Mouse (Mus musculus) forebrain, embryonic 16.5 days (tissue): ENCODE results near the gene Cysltr2. TPM values are rescaled to one million over a fixed set of nuclear protein-coding genes. Genes with fewer than 3 reads are reported as not detected.

Source experiments
- ATAC-seq: fragments of 200-750 bp; cut with Nextera tagmentation; 2 replicates; pipeline ENCODE4 v1.8.0; 2017; ENCODE audit warnings: mild to moderate bottlenecking, moderate library complexity
- H3K27ac ChIP-seq: fragments of 300-500 bp; sonication (generic); 2 replicates; pipeline ENCODE4 v1.5.1; 2014; ENCODE audit warnings: low read length, control low read depth
- H3K27me3 ChIP-seq: fragments of 300-500 bp; sonication (generic); replicated peaks from 2 replicates; pipeline ENCODE4 v1.6.1; 2014; ENCODE audit warnings: low read length; ENCODE audit not compliant: control insufficient read depth, insufficient read depth
- H3K36me3 ChIP-seq: fragments of 300-500 bp; sonication (generic); 2 replicates; pipeline ENCODE4 v1.6.1; 2014; ENCODE audit not compliant: control insufficient read depth, insufficient read depth
- H3K4me1 ChIP-seq: fragments of 300-500 bp; sonication (generic); replicated peaks from 2 replicates; pipeline ENCODE4 v1.6.1; 2014; ENCODE audit warnings: low read length; ENCODE audit not compliant: control insufficient read depth, insufficient read depth
- H3K4me2 ChIP-seq: fragments of 300-500 bp; sonication (generic); 2 replicates; pipeline ENCODE4 v1.6.1; 2014; ENCODE audit warnings: mild to moderate bottlenecking, low read length, control low read depth
- H3K4me3 ChIP-seq: fragments of 300-500 bp; sonication (generic); replicated peaks from 2 replicates; pipeline ENCODE4 v1.5.1; 2014; ENCODE audit warnings: mild to moderate bottlenecking, low read length, control low read depth
- H3K9ac ChIP-seq: fragments of 300-500 bp; sonication (generic); replicated peaks from 2 replicates; pipeline ENCODE4 v1.6.1; 2014; ENCODE audit warnings: low read depth, low read length, control low read depth
- H3K9me3 ChIP-seq: fragments of 300-500 bp; sonication (generic); 2 replicates; pipeline ENCODE4 v1.6.1; 2016; ENCODE audit warnings: low read length; ENCODE audit not compliant: control insufficient read depth
- WGBS: fragments of 180-500 bp; shearing (Covaris S2); extraction: QIAGEN DNeasy Blood & Tissue Kit; methylation state at CpG from one replicate; pipeline ENCODE4 v1.1.7; 2014; 5-methylcytosine and 5-hydroxymethylcytosine counted together
- polyA plus RNA-seq: library from polyadenylated mRNA; unstranded; fragments of >200 nt; fragmentation: Nextera tagmentation; extraction: Ambion mirVana; gene quantifications from 2 replicates; pipeline ENCODE4 v1.2.1, GENCODE M21; 2015

Cysltr2 gene
- polyA plus RNA-seq, 1 experiment from 2014 or later, result 0.24 TPM

DNA sequence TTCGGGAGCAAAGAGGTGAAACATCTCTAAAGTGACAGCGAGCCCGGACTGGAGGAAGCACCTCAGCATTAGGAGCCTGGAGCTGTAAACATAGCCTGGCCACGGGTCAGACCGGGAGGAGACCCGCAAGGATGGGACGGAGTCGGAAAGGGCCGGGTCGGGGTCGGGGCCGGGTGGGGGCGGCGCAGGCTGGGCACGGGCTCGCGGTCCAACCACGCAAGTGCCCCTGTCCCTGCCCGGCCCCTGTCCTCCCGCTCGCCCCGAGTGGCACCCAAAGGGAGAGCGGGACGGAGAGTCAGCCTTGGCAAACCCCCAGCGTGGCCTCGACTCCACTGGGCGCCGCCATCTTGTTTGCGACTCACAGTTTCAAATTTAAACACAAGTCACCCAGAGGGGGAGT lies 68.8 kb downstream of the Cysltr2 start:
- no peak for ATAC-seq

DNA sequence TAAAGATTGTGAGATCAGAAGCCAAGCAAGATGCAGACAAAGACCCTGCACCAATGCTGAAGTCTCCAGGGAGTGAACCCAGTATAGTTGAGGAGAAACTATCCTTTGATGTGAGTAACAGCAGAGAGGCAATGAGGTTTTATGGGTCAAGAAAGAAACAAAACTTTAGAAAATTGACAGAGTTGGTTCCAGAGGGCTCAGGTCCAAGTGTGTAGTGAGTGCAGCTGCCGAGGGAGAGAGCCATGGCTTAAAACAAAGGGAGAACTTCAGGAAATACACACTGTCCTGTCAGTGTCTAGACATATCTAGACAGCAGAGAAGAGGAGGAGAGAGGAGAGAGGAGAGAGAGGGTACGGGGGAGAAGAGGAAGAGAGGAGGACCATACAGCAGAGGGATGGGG lies 72.8 kb downstream of the Cysltr2 start:
- H3K27me3 ChIP-seq, result no peaks in the 10 kb centered on the region
- H3K9ac ChIP-seq, result no peak overlapping the region
- H3K4me2 ChIP-seq, result no peak overlapping the region
- H3K9me3 ChIP-seq, result no peaks in the 10 kb centered on the region
- WGBS, result 70% methylated on average over 2 of the region's 2 CpGs
- H3K36me3 ChIP-seq, result no peaks in the 10 kb centered on the region
- no peak for ATAC-seq
- H3K4me1 ChIP-seq, result no peaks in the 10 kb centered on the region
- no peak overlapping the region for H3K27ac ChIP-seq
- H3K4me3 ChIP-seq, result no peak overlapping the region

More for the DNA sequence above, 68.8 kb downstream of the Cysltr2 start:
- no peak overlapping the region for H3K27ac ChIP-seq
- H3K9ac ChIP-seq, result no peak overlapping the region
- no peak overlapping the region for H3K4me2 ChIP-seq
- WGBS, result 97% methylated on average over 29 of the region's 29 CpGs
- no peaks in the 10 kb centered on the region for H3K36me3 ChIP-seq
- no peaks in the 10 kb centered on the region for H3K27me3 ChIP-seq
- no peak overlapping the region for H3K4me3 ChIP-seq
- peaks cover 9% of the 10 kb centered on the region for H3K4me1 ChIP-seq
- no peaks in the 10 kb centered on the region for H3K9me3 ChIP-seq

Other genes starting within 250 kb of the Cysltr2 start
- gene Rcbtb2, start 73.9 kb upstream of the Cysltr2 start, polyA plus RNA-seq, result 79.0 and 101 TPM in 2 replicates
- gene Lpar6, start 188.8 kb upstream of the Cysltr2 start, polyA plus RNA-seq, result 3.9 and 5.0 TPM in 2 replicates